Mouse (Mus musculus) lung, adult 2 months (tissue): Measurements from ENCODE around the gene Slc6a18. TPM values are rescaled to one million over a fixed set of nuclear protein-coding genes. Genes with fewer than 3 reads are reported as not detected.
A peak's percentile ranks its signal among the peaks of the same experiment; 100 is the strongest.

Experiments
- DNase-seq: peaks from one replicate; pipeline ENCODE4 v3.0.0; 2022
- H3K4me1 ChIP-seq: fragments of 200-500 bp; 2 replicates; pipeline ENCODE4 v1.6.1; 2011; ENCODE audit warnings: low read length; ENCODE audit not compliant: control insufficient read depth, insufficient read depth
- H3K4me3 ChIP-seq: fragments of 200-500 bp; replicated peaks from 2 replicates; pipeline ENCODE3; 2011; ENCODE audit warnings: low read depth, mild to moderate bottlenecking, control low read depth, low read length; ENCODE audit errors: extremely low read depth
- CTCF ChIP-seq: fragments of 200-500 bp; IDR thresholded peaks from 2 replicates; pipeline ENCODE4 v1.5.1; 2011; ENCODE audit warnings: mild to moderate bottlenecking, low read length, control low read depth; ENCODE audit not compliant: insufficient read depth
- POLR2A ChIP-seq: fragments of 200-500 bp; IDR thresholded peaks from 2 replicates; pipeline ENCODE4 v1.6.1; 2011; ENCODE audit warnings: low read depth, mild to moderate bottlenecking, control low read depth, low read length, borderline replicate concordance; ENCODE audit errors: extremely low read depth
- WGBS: fragments of 180-500 bp; shearing (Covaris S2); methylation state at CpG from one replicate; pipeline ENCODE4 v1.1.7; 2018; 5-methylcytosine and 5-hydroxymethylcytosine counted together
- polyA plus RNA-seq: library from polyadenylated mRNA; depleted of rRNA; stranded (reverse); fragments of >200 nt; gene quantifications from 2 replicates; pipeline ENCODE4 v1.2.3, GENCODE M21; 2012; rRNA removed

The Slc6a18 gene
- polyA plus RNA-seq: 0.10 TPM in 1 of 2 replicates, not detected in the other

DNA sequence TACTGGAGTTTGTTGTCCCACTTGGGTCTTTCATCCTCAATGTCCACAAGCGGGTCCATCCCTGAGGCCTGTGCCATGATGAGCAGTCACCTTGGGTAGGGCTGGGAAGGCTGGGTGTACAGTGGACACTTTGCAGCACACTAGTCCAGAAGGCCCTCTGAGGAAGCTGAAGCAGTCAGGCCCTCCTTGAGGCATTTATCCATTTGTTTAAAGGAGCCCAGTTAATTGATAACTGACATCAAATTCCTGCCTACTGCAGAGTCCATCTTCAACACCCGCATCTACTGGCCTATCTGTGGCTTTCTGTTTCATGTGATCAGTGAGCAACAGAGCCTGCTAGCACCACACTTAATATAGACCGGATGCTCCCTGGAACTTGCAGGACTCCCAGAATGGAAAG, at the start of gene Slc6a18:
Slc6a18 (minus strand) TSS at position 171 of the 400 bp plus-strand sequence.
- Histone ChIP-seq H3K4me1 (no peaks in the 10 kb centered on the region), H3K4me3 (no peak within 1 kb of the TSS)
- no peak for DNase-seq
- 88% methylated on average over 3 of the region's 3 CpGs for WGBS
- no peak for TF ChIP-seq POLR2A
- TF ChIP-seq CTCF: no peak

DNA sequence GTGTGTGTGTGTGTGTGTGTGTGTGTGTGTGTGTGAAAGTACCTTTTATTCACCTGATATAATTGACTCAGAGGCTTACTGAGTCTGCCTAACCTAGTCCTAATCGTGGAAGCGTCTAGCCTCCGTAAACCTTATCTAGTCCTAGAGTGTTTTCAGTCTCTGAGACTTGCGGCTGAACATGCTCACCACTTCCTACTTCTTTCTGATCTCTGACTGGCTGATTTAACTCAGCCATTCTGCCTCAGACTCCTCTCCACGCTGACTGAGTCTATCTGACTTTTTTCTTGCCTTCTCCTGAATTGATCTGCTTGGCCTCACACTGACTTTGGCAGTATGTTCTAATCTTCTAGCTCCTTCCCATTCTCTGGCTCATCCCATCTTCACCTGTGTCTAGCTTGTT, 47.5 kb upstream of the Slc6a18 start:
- Histone ChIP-seq H3K4me3 (no peak overlapping the region), H3K4me1 (peaks cover 2% of the 10 kb centered on the region; the same call in 1 of the 2 replicates)
- 70% methylated on average over 5 of the region's 5 CpGs for WGBS
- TF ChIP-seq CTCF (no peak), POLR2A (no peak)
- no peak for DNase-seq

GRCm38 (mm10) chr13:73723081-73723668, 45.4 kb upstream of the Slc6a18 start:
- no peak for TF ChIP-seq POLR2A
- TF ChIP-seq CTCF: peak; percentile 43; the same call in 1 of the 2 replicates
- H3K4me1 ChIP-seq: peaks cover 2% of the 10 kb centered on the region; the same call in 1 of the 2 replicates
- peak; percentile 44 for DNase-seq
- H3K4me3 ChIP-seq: no peak overlapping the region
- 30% methylated on average over 8 of the region's 8 CpGs for WGBS

DNA sequence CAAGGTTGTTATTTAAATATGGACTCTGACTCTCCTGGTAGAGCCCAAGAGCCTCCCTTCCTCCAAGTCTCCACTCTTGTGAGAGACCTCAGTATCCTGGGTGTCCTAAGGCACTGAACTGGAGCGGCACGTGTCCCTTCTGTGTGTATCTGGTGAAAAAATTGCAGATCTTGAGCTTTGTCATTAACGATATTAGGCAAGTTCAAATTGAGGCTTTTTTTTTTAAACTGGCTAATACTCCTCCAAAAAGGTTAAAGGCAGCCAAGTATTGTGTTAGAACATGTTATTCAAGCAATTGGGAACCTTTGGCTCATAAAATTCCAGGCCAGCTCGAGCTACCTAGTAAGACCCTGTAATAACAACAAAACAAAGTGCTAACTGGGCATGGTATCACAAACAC, 42.4 kb upstream of the Slc6a18 start:
- WGBS: 86% methylated on average over 4 of the region's 4 CpGs
- H3K4me3 ChIP-seq: no peak overlapping the region
- H3K4me1 ChIP-seq: no peaks in the 10 kb centered on the region
- no peak for DNase-seq
- TF ChIP-seq CTCF (no peak), POLR2A (no peak)

- H3K4me1 ChIP-seq: no peaks in the 10 kb centered on the region
- no peak overlapping the region for H3K4me3 ChIP-seq
- no peak for TF ChIP-seq POLR2A
- TF ChIP-seq CTCF: peak; percentile 48; the same call in 1 of the 2 replicates
- whole genome bisulfite sequencing: 3% methylated on average over 2 of the region's 2 CpGs
- peak; percentile 80 for DNase-seq
These were observed 40.4 kb upstream of the Slc6a18 start for GRCm38 (mm10) chr13:73718225-73718624.

DNA sequence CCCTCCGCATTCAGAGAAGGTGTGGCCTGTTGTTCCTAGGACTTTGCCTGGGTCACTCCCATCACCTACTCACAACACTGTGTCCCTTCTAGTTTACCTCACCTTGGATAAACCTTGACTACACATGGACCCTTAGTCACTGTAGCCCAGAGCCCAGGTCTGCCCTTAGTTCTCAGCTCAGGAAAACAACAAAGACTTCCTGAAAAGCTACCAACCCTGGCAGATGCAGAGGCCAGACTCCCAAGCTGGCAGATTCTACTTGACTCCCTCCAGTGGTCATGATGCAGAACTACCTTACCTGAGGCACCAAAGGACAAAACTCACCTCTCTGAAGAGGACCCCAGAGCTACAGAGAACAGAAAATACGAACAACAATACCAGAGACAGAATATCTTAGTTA, 36.2 kb upstream of the Slc6a18 start:
- Histone ChIP-seq H3K4me1 (no peaks in the 10 kb centered on the region), H3K4me3 (no peak overlapping the region)
- WGBS: 63% methylated on average over 2 of the region's 2 CpGs
- peak; percentile 56; the same call in 1 of the 2 replicates for TF ChIP-seq CTCF
- no peak for TF ChIP-seq POLR2A
- no peak for DNase-seq

- no peak for DNase-seq
- Histone ChIP-seq H3K4me3 (no peak overlapping the region), H3K4me1 (no peaks in the 10 kb centered on the region)
- no peak for TF ChIP-seq CTCF
- no peak for TF ChIP-seq POLR2A
- 85% methylated on average over 4 of the region's 4 CpGs for WGBS
These were observed 35.4 kb upstream of the Slc6a18 start for GRCm38 (mm10) chr13:73713204-73713603.

- WGBS: 71% methylated on average over 3 of the region's 3 CpGs
These were observed 34.4 kb upstream of the Slc6a18 start for GRCm38 (mm10) chr13:73712228-73712627.

GRCm38 (mm10) chr13:73711803-73712202, 34.0 kb upstream of the Slc6a18 start:
- DNase-seq: no peak
- Histone ChIP-seq H3K4me1 (no peaks in the 10 kb centered on the region), H3K4me3 (no peak overlapping the region)
- 87% methylated on average over 5 of the region's 5 CpGs for WGBS
- no peak for TF ChIP-seq CTCF
- TF ChIP-seq POLR2A: no peak

More at GRCm38 (mm10) chr13:73712228-73712627, 34.4 kb upstream of the Slc6a18 start:
- H3K4me1 ChIP-seq: no peaks in the 10 kb centered on the region
- H3K4me3 ChIP-seq: no peak overlapping the region
- TF ChIP-seq CTCF: no peak
- TF ChIP-seq POLR2A: no peak
- no peak for DNase-seq

- WGBS: 85% methylated on average over 5 of the region's 5 CpGs
These were observed 33.4 kb upstream of the Slc6a18 start for GRCm38 (mm10) chr13:73711221-73711620.

GRCm38 (mm10) chr13:73709491-73709890, 31.7 kb upstream of the Slc6a18 start:
- DNase-seq: no peak
- 32% methylated on average over 6 of the region's 6 CpGs for WGBS

More at GRCm38 (mm10) chr13:73711221-73711620, 33.4 kb upstream of the Slc6a18 start:
- Histone ChIP-seq H3K4me3 (no peak overlapping the region), H3K4me1 (no peaks in the 10 kb centered on the region)
- no peak for TF ChIP-seq CTCF
- DNase-seq: no peak

More at GRCm38 (mm10) chr13:73709491-73709890, 31.7 kb upstream of the Slc6a18 start:
- TF ChIP-seq POLR2A (no peak), CTCF (no peak)
- Histone ChIP-seq H3K4me3 (no peak overlapping the region), H3K4me1 (no peaks in the 10 kb centered on the region)
